Mouse (Mus musculus): Measurements from ENCODE around the gene Brsk2. TPM values are rescaled to one million over a fixed set of nuclear protein-coding genes. Genes with fewer than 3 reads are reported as not detected.

Gene Brsk2
- total RNA-seq, 2 experiments from 2014 or later, result 1.6 to 2.1 TPM

GRCm38 (mm10) chr7:141956174-141956566 lies 6.6 kb downstream of the Brsk2 start:
- no peak for DNase-seq

GRCm38 (mm10) chr7:141957524-141958051 lies 8.0 kb downstream of the Brsk2 start:
- DNase-seq, result no peak

GRCm38 (mm10) chr7:141958211-141958610 lies 8.7 kb downstream of the Brsk2 start:
- DNase-seq, result no peak

GRCm38 (mm10) chr7:141959133-141959532 lies 9.6 kb downstream of the Brsk2 start:
- DNase-seq, result peak in 1 of 2 experiments; percentile 27

GRCm38 (mm10) chr7:141960926-141961325 lies 11.4 kb downstream of the Brsk2 start:
- DNase-seq, result no peak

GRCm38 (mm10) chr7:141961491-141961890 lies 11.9 kb downstream of the Brsk2 start:
- DNase-seq, result no peak

GRCm38 (mm10) chr7:141962521-141962920 lies 13.0 kb downstream of the Brsk2 start:
- no peak for DNase-seq

- DNase-seq, result no peak
Measured at GRCm38 (mm10) chr7:141966281-141966680, 16.7 kb downstream of the Brsk2 start.

- peak; percentile 37 to 45 for DNase-seq
Measured at GRCm38 (mm10) chr7:141972831-141973619, 23.5 kb downstream of the Brsk2 start.

- DNase-seq, result no peak
Measured at GRCm38 (mm10) chr7:141978003-141978402, 28.5 kb downstream of the Brsk2 start.

- no peak for DNase-seq
Measured at GRCm38 (mm10) chr7:141979247-141979646, 29.7 kb downstream of the Brsk2 start.

GRCm38 (mm10) chr7:141981237-141981636 lies 31.7 kb downstream of the Brsk2 start:
- DNase-seq, result no peak

- no peak for DNase-seq
Measured at GRCm38 (mm10) chr7:141988314-141988806, 38.8 kb downstream of the Brsk2 start.

GRCm38 (mm10) chr7:141991183-141991582 lies 41.6 kb downstream of the Brsk2 start:
- DNase-seq, result no peak

- DNase-seq, result peak in 1 of 2 experiments; percentile 23
Measured at GRCm38 (mm10) chr7:141994121-141994520, 44.6 kb downstream of the Brsk2 start.

GRCm38 (mm10) chr7:142000661-142001060 lies 51.1 kb downstream of the Brsk2 start:
- no peak for DNase-seq

- DNase-seq, result peak; percentile 11 to 25
Measured at GRCm38 (mm10) chr7:142001597-142002340, 52.2 kb downstream of the Brsk2 start.

GRCm38 (mm10) chr7:142016562-142016961 lies 67.0 kb downstream of the Brsk2 start:
- DNase-seq, result peak; percentile 60 to 71

- no peak for DNase-seq
Measured at GRCm38 (mm10) chr7:142019699-142020098, 70.1 kb downstream of the Brsk2 start.

GRCm38 (mm10) chr7:142020827-142021226 lies 71.3 kb downstream of the Brsk2 start:
- DNase-seq, result no peak

GRCm38 (mm10) chr7:142025196-142025595 lies 75.6 kb downstream of the Brsk2 start:
- DNase-seq, result no peak

GRCm38 (mm10) chr7:142025926-142026325 lies 76.4 kb downstream of the Brsk2 start:
- DNase-seq, result no peak

- DNase-seq, result no peak
Measured at GRCm38 (mm10) chr7:142030073-142030472, 80.5 kb downstream of the Brsk2 start.
